Mouse (Mus musculus): Measurements from ENCODE around the gene Slc22a21. TPM values are rescaled to one million over a fixed set of nuclear protein-coding genes. Genes with fewer than 3 reads are reported as not detected.
"Not testable (repeated sequence)": the region's sequence is repeated elsewhere in the genome, so short reads cannot be mapped to it uniquely, and the experiment has no call there.

Slc22a21 gene
- polyA plus RNA-seq, 1 experiment from 2014 or later, result 2.4 TPM

DNA sequence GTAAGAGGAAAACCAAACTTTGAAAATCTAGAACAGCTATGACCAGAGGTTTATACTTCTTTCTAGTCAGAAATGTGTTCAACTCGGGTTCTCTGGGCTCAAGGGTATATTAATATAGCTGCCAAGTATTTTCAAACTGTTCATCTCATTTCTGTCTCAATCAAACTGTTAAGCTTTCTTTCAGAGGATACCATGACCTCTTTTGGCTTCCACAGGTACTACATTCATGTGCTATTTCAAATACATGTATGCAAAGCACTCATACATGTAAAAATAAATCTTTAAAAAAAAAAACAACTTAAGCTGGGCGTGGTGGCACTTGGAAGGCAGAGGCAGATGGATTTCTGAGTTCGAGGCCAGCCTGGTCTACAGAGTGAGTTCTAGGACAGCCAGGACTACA, 2.5 kb downstream of the Slc22a21 start:
- 81% methylated on average over 3 of the region's 3 CpGs for WGBS
- H3K27me3 ChIP-seq (ENCODE audit: control insufficient read depth, insufficient read depth, low read length), result peaks cover 11% of the 10 kb centered on the region; the same call in 1 of the 2 replicates
- H3K4me2 ChIP-seq (ENCODE audit: low read length), result no peak overlapping the region
- H3K4me1 ChIP-seq (ENCODE audit: control insufficient read depth, insufficient read depth, low read length), result peaks cover 7% of the 10 kb centered on the region; the same call in 1 of the 2 replicates
- DNase-seq (peak; percentile 23), ATAC-seq (ENCODE audit: low FRiP score, low TSS enrichment) (no peak)
- H3K27ac ChIP-seq (replicated peaks; ENCODE audit: low read depth, low read length), result no peak overlapping the region
- no peak overlapping the region for H3K9ac ChIP-seq (replicated peaks; ENCODE audit: low read length)
- H3K4me3 ChIP-seq (replicated peaks; ENCODE audit: low read depth, low read length), result no peak overlapping the region
- no peaks in the 10 kb centered on the region for H3K36me3 ChIP-seq (ENCODE audit: control insufficient read depth, insufficient read depth, low read length)
- no peaks in the 10 kb centered on the region for H3K9me3 ChIP-seq (ENCODE audit: control insufficient read depth, low read length)

DNA sequence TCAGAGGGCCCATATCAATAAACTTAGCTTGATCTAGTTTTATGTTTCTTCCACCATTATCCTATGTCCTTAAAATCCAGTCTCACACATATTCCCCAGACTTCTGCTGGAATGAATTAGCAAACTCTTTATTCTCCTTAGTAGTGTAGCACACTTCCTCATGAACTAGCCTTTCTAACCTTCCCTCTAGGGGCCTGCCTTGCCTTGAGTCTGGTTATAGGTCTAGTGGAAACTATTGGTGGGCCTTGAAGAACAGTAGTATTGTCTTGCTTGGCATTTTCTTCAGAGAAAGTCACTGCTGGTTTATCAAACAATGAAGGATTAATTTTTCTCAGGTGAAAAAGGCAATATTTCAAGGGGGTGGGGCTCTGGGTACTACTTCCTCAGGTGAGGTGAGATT, 4.6 kb downstream of the Slc22a21 start:
- H3K27me3 ChIP-seq (ENCODE audit: control insufficient read depth, insufficient read depth, low read length), result peaks cover 9% of the 10 kb centered on the region; the same call in 1 of the 2 replicates
- H3K9ac ChIP-seq (replicated peaks; ENCODE audit: low read length), result no peak overlapping the region
- no peaks in the 10 kb centered on the region for H3K36me3 ChIP-seq (ENCODE audit: control insufficient read depth, insufficient read depth, low read length)
- H3K4me1 ChIP-seq (ENCODE audit: control insufficient read depth, insufficient read depth, low read length), result peaks cover 7% of the 10 kb centered on the region; the same call in 1 of the 2 replicates
- DNase-seq (no peak), ATAC-seq (ENCODE audit: low FRiP score, low TSS enrichment) (no peak)
- no peak overlapping the region for H3K4me2 ChIP-seq (ENCODE audit: low read length)
- no peak overlapping the region for H3K27ac ChIP-seq (replicated peaks; ENCODE audit: low read depth, low read length)
- no peak overlapping the region for H3K4me3 ChIP-seq (replicated peaks; ENCODE audit: low read depth, low read length)
- H3K9me3 ChIP-seq (ENCODE audit: control insufficient read depth, low read length), result no peaks in the 10 kb centered on the region

DNA sequence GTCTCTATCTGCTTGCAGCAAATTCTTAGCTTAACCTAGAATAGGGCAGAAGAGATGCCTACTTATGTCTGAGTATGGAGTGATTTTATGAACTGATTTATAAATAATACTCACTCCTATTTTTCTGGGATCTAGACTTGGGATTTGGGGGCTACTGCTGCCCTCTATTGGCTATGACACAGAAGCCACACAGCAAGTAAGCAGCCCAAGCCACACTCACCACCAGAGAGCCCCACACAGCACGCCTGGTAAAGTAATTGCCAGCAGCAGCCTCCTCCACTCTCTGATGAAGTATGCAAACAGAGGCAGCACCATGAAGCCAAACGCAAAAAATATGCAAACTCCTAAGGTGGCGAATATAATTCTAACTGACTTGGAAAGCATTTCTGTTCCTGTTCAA, 21.1 kb downstream of the Slc22a21 start:
- no peak overlapping the region for H3K27ac ChIP-seq (replicated peaks; ENCODE audit: low read depth, low read length)
- no peaks in the 10 kb centered on the region for H3K36me3 ChIP-seq (ENCODE audit: control insufficient read depth, insufficient read depth, low read length)
- WGBS, result 47% methylated on average over 3 of the region's 3 CpGs
- H3K9ac ChIP-seq (replicated peaks; ENCODE audit: low read length), result no peak overlapping the region
- H3K27me3 ChIP-seq (ENCODE audit: control insufficient read depth, insufficient read depth, low read length), result no peaks in the 10 kb centered on the region
- no peaks in the 10 kb centered on the region for H3K4me1 ChIP-seq (ENCODE audit: control insufficient read depth, insufficient read depth, low read length)
- DNase-seq (peak; percentile 3), ATAC-seq (ENCODE audit: low FRiP score, low TSS enrichment) (no peak)
- no peaks in the 10 kb centered on the region for H3K9me3 ChIP-seq (ENCODE audit: control insufficient read depth, low read length)
- H3K4me2 ChIP-seq (ENCODE audit: low read length), result no peak overlapping the region
- no peak overlapping the region for H3K4me3 ChIP-seq (replicated peaks; ENCODE audit: low read depth, low read length)

DNA sequence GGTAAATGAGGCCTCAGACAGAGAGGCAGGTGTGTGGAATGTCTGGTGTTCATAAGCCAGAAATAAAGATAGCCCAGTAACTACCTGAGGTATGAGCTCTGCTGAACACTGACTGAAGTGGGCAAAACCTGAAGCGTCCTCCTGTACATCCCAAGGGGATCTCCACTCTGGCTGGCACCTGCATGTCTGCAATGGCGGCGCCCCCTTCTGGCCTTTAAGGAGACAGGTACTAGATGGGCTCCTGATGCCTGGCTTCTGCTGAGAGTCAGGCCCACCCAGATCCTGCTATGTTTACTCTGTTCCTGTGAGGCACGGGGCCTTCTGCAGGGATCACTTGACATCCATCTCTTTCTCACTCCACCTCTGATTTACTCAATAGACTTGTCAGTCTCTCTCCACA, 22.0 kb downstream of the Slc22a21 start:
- not testable (repeated sequence) for H3K27ac ChIP-seq (replicated peaks; ENCODE audit: low read depth, low read length); H3K27me3 ChIP-seq (ENCODE audit: control insufficient read depth, insufficient read depth, low read length); H3K4me3 ChIP-seq (replicated peaks; ENCODE audit: low read depth, low read length); H3K9ac ChIP-seq (replicated peaks; ENCODE audit: low read length); H3K9me3 ChIP-seq (ENCODE audit: control insufficient read depth, low read length); H3K4me1 ChIP-seq (ENCODE audit: control insufficient read depth, insufficient read depth, low read length); H3K36me3 ChIP-seq (ENCODE audit: control insufficient read depth, insufficient read depth, low read length); DNase-seq; ATAC-seq (ENCODE audit: low FRiP score, low TSS enrichment); H3K4me2 ChIP-seq (ENCODE audit: low read length)
- 40% methylated on average over 4 of the region's 4 CpGs for WGBS

DNA sequence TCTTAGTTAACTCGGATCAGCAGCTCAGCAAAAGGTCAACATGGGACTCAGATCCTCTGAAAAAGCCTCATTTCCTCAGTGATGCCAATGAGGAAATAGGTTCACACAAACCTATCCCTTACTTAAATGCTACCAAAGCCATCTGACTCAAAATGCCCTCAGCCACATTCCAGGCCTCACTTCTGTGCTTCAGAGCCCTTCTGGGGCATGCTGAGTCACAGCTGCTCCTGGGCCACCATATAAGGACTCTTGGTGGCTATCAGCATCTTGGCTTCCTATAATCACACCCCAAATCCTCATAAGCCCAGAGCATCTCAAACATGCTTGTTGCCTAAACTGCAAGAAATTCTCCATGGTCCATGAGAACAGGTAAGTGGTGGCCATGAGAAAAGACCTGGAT, 23.5 kb downstream of the Slc22a21 start:
- Histone ChIP-seq H3K4me2 (ENCODE audit: low read length) (no peak overlapping the region), H3K36me3 (ENCODE audit: control insufficient read depth, insufficient read depth, low read length) (no peaks in the 10 kb centered on the region), H3K27me3 (ENCODE audit: control insufficient read depth, insufficient read depth, low read length) (no peaks in the 10 kb centered on the region), H3K9ac (replicated peaks; ENCODE audit: low read length) (no peak overlapping the region), H3K9me3 (ENCODE audit: control insufficient read depth, low read length) (no peaks in the 10 kb centered on the region), H3K4me1 (ENCODE audit: control insufficient read depth, insufficient read depth, low read length) (no peaks in the 10 kb centered on the region), H3K27ac (replicated peaks; ENCODE audit: low read depth, low read length) (no peak overlapping the region), H3K4me3 (replicated peaks; ENCODE audit: low read depth, low read length) (no peak overlapping the region)
- DNase-seq (no peak), ATAC-seq (ENCODE audit: low FRiP score, low TSS enrichment) (no peak)
- 67% methylated on average over 1 of the region's 1 CpGs for WGBS

DNA sequence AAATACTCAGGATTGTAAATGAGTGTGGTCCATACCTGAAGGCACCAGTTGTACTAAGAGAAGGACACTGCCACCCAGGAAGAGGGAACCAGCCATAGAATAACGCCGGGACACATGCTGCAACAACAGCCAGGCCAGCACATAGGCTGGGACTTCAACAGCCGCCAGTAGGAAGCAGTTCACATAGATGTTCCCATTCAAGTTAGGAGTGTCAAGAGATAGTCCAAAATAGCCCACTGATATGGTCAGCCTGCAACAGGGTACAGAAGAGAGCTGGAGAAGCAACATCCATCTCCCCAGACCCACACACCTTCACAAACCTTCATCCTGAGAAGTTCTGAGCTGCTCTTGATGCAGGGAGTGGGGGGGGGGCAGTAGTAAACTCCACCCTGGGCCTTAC, 25.5 kb downstream of the Slc22a21 start:
- H3K4me3 ChIP-seq (replicated peaks; ENCODE audit: low read depth, low read length), result no peak overlapping the region
- no peak overlapping the region for H3K4me2 ChIP-seq (ENCODE audit: low read length)
- no peak overlapping the region for H3K9ac ChIP-seq (replicated peaks; ENCODE audit: low read length)
- no peaks in the 10 kb centered on the region for H3K36me3 ChIP-seq (ENCODE audit: control insufficient read depth, insufficient read depth, low read length)
- no peak for DNase-seq
- H3K27ac ChIP-seq (replicated peaks; ENCODE audit: low read depth, low read length), result no peak overlapping the region
- no peak for ATAC-seq (ENCODE audit: low FRiP score, low TSS enrichment)
- no peaks in the 10 kb centered on the region for H3K9me3 ChIP-seq (ENCODE audit: control insufficient read depth, low read length)
- H3K27me3 ChIP-seq (ENCODE audit: control insufficient read depth, insufficient read depth, low read length), result no peaks in the 10 kb centered on the region
- H3K4me1 ChIP-seq (ENCODE audit: control insufficient read depth, insufficient read depth, low read length), result no peaks in the 10 kb centered on the region
- WGBS, result 88% methylated on average over 3 of the region's 3 CpGs

DNA sequence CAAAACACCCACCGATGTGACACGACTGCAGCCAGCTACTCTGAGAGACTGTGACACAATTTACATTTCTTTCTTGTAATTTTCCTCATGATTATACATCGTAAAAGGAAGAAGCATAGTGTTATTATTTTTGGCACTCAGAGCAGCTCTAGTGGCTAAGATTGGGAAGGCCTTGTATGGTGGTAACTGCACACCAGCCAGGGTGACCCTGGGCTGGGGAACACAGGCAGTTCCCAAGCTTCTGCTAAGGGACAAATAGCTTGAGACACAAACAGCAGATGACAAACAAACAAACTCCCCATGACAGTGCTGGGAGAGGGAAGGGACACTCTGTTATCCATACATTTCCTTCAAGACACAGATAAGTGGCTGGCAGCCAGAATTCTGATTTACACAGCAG, 30.0 kb downstream of the Slc22a21 start:
- not testable (repeated sequence) for H3K4me1 ChIP-seq (ENCODE audit: control insufficient read depth, insufficient read depth, low read length); DNase-seq; H3K36me3 ChIP-seq (ENCODE audit: control insufficient read depth, insufficient read depth, low read length); ATAC-seq (ENCODE audit: low FRiP score, low TSS enrichment); H3K27ac ChIP-seq (replicated peaks; ENCODE audit: low read depth, low read length); H3K4me2 ChIP-seq (ENCODE audit: low read length); H3K9ac ChIP-seq (replicated peaks; ENCODE audit: low read length); H3K4me3 ChIP-seq (replicated peaks; ENCODE audit: low read depth, low read length); H3K9me3 ChIP-seq (ENCODE audit: control insufficient read depth, low read length); H3K27me3 ChIP-seq (ENCODE audit: control insufficient read depth, insufficient read depth, low read length)
- WGBS, result no CpG with 5 or more reads among the region's 3 CpGs

DNA sequence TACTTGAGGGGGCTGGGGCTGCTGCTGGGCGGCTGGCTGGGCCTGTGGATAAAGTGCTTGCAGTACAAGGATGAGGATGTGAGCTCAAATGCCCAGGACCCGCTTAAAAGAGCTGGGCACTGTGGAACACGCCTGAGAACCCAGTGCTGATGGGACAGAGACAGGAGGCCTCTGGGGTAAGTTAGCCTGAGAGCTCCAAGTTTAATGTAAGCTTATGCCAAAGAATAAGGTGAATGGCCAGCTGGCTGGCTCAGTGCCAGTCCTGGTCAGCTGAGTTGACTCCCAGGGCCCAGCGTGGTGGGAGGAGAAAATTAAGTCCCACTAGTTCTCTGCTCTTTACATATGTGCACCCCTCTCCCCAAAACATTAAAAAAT, 48.2 kb downstream of the Slc22a21 start:
- not testable (repeated sequence) for ATAC-seq (ENCODE audit: low FRiP score, low TSS enrichment); H3K36me3 ChIP-seq (ENCODE audit: control insufficient read depth, insufficient read depth, low read length); DNase-seq; H3K4me1 ChIP-seq (ENCODE audit: control insufficient read depth, insufficient read depth, low read length); H3K27me3 ChIP-seq (ENCODE audit: control insufficient read depth, insufficient read depth, low read length); H3K4me2 ChIP-seq (ENCODE audit: low read length); H3K27ac ChIP-seq (replicated peaks; ENCODE audit: low read depth, low read length); H3K9ac ChIP-seq (replicated peaks; ENCODE audit: low read length); H3K9me3 ChIP-seq (ENCODE audit: control insufficient read depth, low read length); H3K4me3 ChIP-seq (replicated peaks; ENCODE audit: low read depth, low read length)
- WGBS, result 77% methylated on average over 4 of the region's 4 CpGs

DNA sequence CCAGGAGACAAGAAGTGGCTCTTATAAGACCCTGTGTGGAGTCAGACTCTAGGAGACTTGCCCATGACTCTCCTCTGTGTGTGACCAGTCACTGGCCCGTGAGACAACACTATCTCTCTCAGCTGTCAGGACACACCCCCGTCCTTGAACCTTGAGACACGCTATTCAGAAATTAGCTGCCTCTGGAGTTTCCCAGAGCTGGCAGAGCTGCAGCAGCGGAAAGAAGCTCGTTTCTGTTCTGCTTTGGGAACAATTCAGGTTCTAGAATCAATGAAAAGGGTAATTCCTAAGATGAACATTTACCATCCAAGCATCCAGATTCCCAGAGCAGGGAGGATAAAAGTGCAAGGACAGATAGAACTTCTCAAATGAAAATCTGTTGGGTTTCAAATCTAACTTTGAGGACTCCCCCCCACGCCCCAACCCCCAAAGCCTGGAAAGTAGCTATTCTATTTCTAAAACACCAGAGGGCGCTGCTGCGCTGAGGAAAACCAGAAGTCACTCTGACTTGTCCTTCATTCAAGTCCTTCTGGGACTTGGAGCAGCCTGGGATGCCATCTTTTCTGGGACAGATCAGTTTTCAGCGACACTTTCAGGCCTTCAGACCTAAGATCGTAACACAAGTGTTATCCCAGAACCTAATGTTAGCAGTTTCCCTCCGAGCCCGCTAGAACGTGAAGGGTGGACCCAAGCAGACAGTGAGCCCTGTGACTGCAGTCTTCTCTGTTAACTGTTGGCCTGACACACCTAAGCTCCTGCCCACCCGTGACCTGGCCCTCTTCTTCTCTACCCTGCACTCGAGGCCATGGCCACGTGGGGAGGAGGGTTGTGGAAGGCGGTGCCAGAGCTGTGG, 48.8 kb downstream of the Slc22a21 start:
- Histone ChIP-seq H3K9ac (replicated peaks; ENCODE audit: low read length) (no peak overlapping the region), H3K4me1 (ENCODE audit: control insufficient read depth, insufficient read depth, low read length) (no peaks in the 10 kb centered on the region), H3K27ac (replicated peaks; ENCODE audit: low read depth, low read length) (no peak overlapping the region), H3K9me3 (ENCODE audit: control insufficient read depth, low read length) (no peaks in the 10 kb centered on the region), H3K4me2 (ENCODE audit: low read length) (no peak overlapping the region), H3K4me3 (replicated peaks; ENCODE audit: low read depth, low read length) (no peak overlapping the region), H3K36me3 (ENCODE audit: control insufficient read depth, insufficient read depth, low read length) (no peaks in the 10 kb centered on the region), H3K27me3 (ENCODE audit: control insufficient read depth, insufficient read depth, low read length) (no peaks in the 10 kb centered on the region)
- ATAC-seq (ENCODE audit: low FRiP score, low TSS enrichment) (no peak), DNase-seq (peak; percentile 79)
- 36% methylated on average over 17 of the region's 17 CpGs for WGBS

Data from midbrain, embryonic 14.5 days (tissue).